Mouse (Mus musculus) MEL (cell line): Measurements from ENCODE around the gene Gfod1. TPM values are rescaled to one million over a fixed set of nuclear protein-coding genes. Genes with fewer than 3 reads are reported as not detected.

Experiments used
- DNase-seq: peaks from one replicate; pipeline ENCODE4 v3.0.0; 2011; ENCODE audit warnings: low read depth, low spot score
- H3K27ac ChIP-seq: 2 replicates; pipeline ENCODE4 v1.5.1; 2012; ENCODE audit warnings: low read depth, mild to moderate bottlenecking, control low read depth, low read length, moderate library complexity; ENCODE audit not compliant: control insufficient read depth
- H3K27me3 ChIP-seq, 2 experiments: fragments of 150-350 bp in 1 of 2; sonication (generic) in 1 of 2; 2 replicates each; pipeline ENCODE4 v1.6.1; 2012; ENCODE audit warnings: low read length in 2 of 2, mild to moderate bottlenecking in 2 of 2, improper control_type of control experiment in 1 of 2, moderate library complexity in 1 of 2; ENCODE audit not compliant: insufficient read depth in 2 of 2, control insufficient read depth in 1 of 2
- H3K36me3 ChIP-seq, 2 experiments: 2 replicates each; pipeline ENCODE4 v1.6.1; 2012 to 2014; ENCODE audit warnings: low read length in 2 of 2, improper control_type of control experiment in 1 of 2, inconsistent platforms in 1 of 2, mild to moderate bottlenecking in 1 of 2; ENCODE audit not compliant: insufficient read depth in 2 of 2, control insufficient read depth in 1 of 2
- H3K4me1 ChIP-seq, 2 experiments: fragments of 150-350 bp in 1 of 2; sonication (generic) in 1 of 2; 2 replicates each; pipeline ENCODE4 v1.6.1; 2012; ENCODE audit warnings: low read length in 2 of 2, improper control_type of control experiment in 1 of 2, mild to moderate bottlenecking in 1 of 2; ENCODE audit not compliant: insufficient read depth in 2 of 2, control insufficient read depth in 1 of 2
- H3K4me3 ChIP-seq, 2 experiments: fragments of 150-350 bp in 1 of 2; sonication (generic) in 1 of 2; 2 replicates each; pipeline ENCODE4 v1.5.1; 2012; ENCODE audit warnings: low read depth in 2 of 2, low read length in 2 of 2, mild to moderate bottlenecking in 2 of 2, moderate library complexity in 2 of 2, control low read depth in 1 of 2, improper control_type of control experiment in 1 of 2; ENCODE audit not compliant: control insufficient read depth in 1 of 2, insufficient read depth in 1 of 2
- H3K79me2 ChIP-seq: 2 replicates; pipeline ENCODE4 v1.6.1; 2012; ENCODE audit warnings: mild to moderate bottlenecking, low read length, moderate library complexity; ENCODE audit not compliant: control insufficient read depth, poor library complexity, insufficient read depth
- H3K9ac ChIP-seq: 2 replicates; pipeline ENCODE4 v1.6.1; 2012; ENCODE audit warnings: low read depth, mild to moderate bottlenecking, control low read depth, low read length, moderate library complexity; ENCODE audit not compliant: control insufficient read depth, poor library complexity, severe bottlenecking
- H3K9me3 ChIP-seq: fragments of 150-350 bp; sonication (generic); replicated peaks from 2 replicates; pipeline ENCODE4 v1.6.1; 2012; ENCODE audit warnings: mild to moderate bottlenecking, low read length, improper control_type of control experiment, moderate library complexity; ENCODE audit not compliant: insufficient read depth
- BHLHE40 ChIP-seq: IDR thresholded peaks from 2 replicates; pipeline ENCODE4 v1.6.1; 2012; ENCODE audit warnings: low read depth, mild to moderate bottlenecking, inconsistent platforms, low read length, improper control_type of control experiment, borderline replicate concordance
- CHD2 ChIP-seq: IDR thresholded peaks from 2 replicates; pipeline ENCODE4 v1.6.1; 2011; ENCODE audit warnings: low read length, improper control_type of control experiment
- CTCF ChIP-seq, 3 experiments: IDR thresholded peaks in 2 of 3; conservative IDR thresholded peaks in 1 of 3; 2 replicates each; pipeline ENCODE4 v1.5.1; 2011 to 2012; ENCODE audit warnings: low read length in 3 of 3, low read depth in 2 of 3, mild to moderate bottlenecking in 2 of 3, improper control_type of control experiment in 1 of 3, inconsistent platforms in 1 of 3, mixed read lengths in 1 of 3, moderate library complexity in 1 of 3; ENCODE audit not compliant: control insufficient read depth in 1 of 3, insufficient read depth in 1 of 3, poor library complexity in 1 of 3, severe bottlenecking in 1 of 3
- E2F4 ChIP-seq: IDR thresholded peaks from 2 replicates; pipeline ENCODE4 v1.6.1; 2011; ENCODE audit warnings: low read depth, low read length, improper control_type of control experiment, borderline replicate concordance
- ELF1 ChIP-seq: IDR thresholded peaks from 2 replicates; pipeline ENCODE4 v1.6.1; 2014; ENCODE audit warnings: low read depth, mild to moderate bottlenecking, inconsistent platforms, low read length, improper control_type of control experiment, moderate library complexity
- EP300 ChIP-seq, 2 experiments: IDR thresholded peaks; 2 replicates each; pipeline ENCODE4 v1.6.1; 2011; ENCODE audit warnings: improper control_type of control experiment in 2 of 2, low read length in 2 of 2, low read depth in 1 of 2, mild to moderate bottlenecking in 1 of 2
- ETS1 ChIP-seq: IDR thresholded peaks from 2 replicates; pipeline ENCODE4 v1.6.1; 2012; ENCODE audit warnings: low read depth, mild to moderate bottlenecking, inconsistent platforms, low read length, improper control_type of control experiment, moderate library complexity
- GATA1 ChIP-seq: IDR thresholded peaks from 2 replicates; pipeline ENCODE4 v1.6.1; 2011; ENCODE audit warnings: low read depth, low read length, improper control_type of control experiment
- HCFC1 ChIP-seq: IDR thresholded peaks from 2 replicates; pipeline ENCODE4 v1.6.1; 2012; ENCODE audit warnings: low read depth, mild to moderate bottlenecking, inconsistent platforms, low read length, improper control_type of control experiment, moderate library complexity
- JUND ChIP-seq: IDR thresholded peaks from 2 replicates; pipeline ENCODE4 v1.6.1; 2011; ENCODE audit warnings: low read depth, mild to moderate bottlenecking, improper control_type of control experiment, low read length
- KAT2A ChIP-seq: conservative IDR thresholded peaks from 2 replicates; pipeline ENCODE4 v1.6.1; 2012; ENCODE audit warnings: low read depth, low read length, improper control_type of control experiment, inconsistent platforms
- MAZ ChIP-seq: IDR thresholded peaks from 2 replicates; pipeline ENCODE4 v1.6.1; 2012; ENCODE audit warnings: low read depth, mild to moderate bottlenecking, inconsistent platforms, low read length, improper control_type of control experiment
- MEF2A ChIP-seq: IDR thresholded peaks from 2 replicates; pipeline ENCODE4 v1.6.1; 2014; ENCODE audit warnings: low read depth, mild to moderate bottlenecking, inconsistent platforms, low read length, improper control_type of control experiment; ENCODE audit not compliant: poor library complexity, insufficient replicate concordance, severe bottlenecking; ENCODE audit errors: extremely low read depth
- MXI1 ChIP-seq: IDR thresholded peaks from 2 replicates; pipeline ENCODE4 v1.6.1; 2011; ENCODE audit warnings: mild to moderate bottlenecking, low read depth, low read length, improper control_type of control experiment
- MYB ChIP-seq: IDR thresholded peaks from 2 replicates; pipeline ENCODE4 v1.6.1; 2011; ENCODE audit warnings: mild to moderate bottlenecking, low read depth, low read length, improper control_type of control experiment
- NRF1 ChIP-seq: IDR thresholded peaks from 2 replicates; pipeline ENCODE4 v1.6.1; 2014; ENCODE audit warnings: low read depth, mild to moderate bottlenecking, inconsistent platforms, low read length, improper control_type of control experiment, moderate library complexity; ENCODE audit not compliant: poor library complexity, insufficient read depth, severe bottlenecking
- POLR2A ChIP-seq, 2 experiments: IDR thresholded peaks; 2 replicates each; pipeline ENCODE4 v1.6.1; 2011 to 2012; ENCODE audit warnings: low read length in 2 of 2, mild to moderate bottlenecking in 2 of 2, control low read depth in 1 of 2, improper control_type of control experiment in 1 of 2, low read depth in 1 of 2, moderate library complexity in 1 of 2; ENCODE audit not compliant: control insufficient read depth in 1 of 2, insufficient read depth in 1 of 2, poor library complexity in 1 of 2
- POLR2AphosphoS2 ChIP-seq: IDR thresholded peaks from 2 replicates; pipeline ENCODE4 v1.6.1; 2011; ENCODE audit warnings: low read length, improper control_type of control experiment
- POLR2AphosphoS5 ChIP-seq: IDR thresholded peaks from 2 replicates; pipeline ENCODE4 v1.6.1; 2012; ENCODE audit warnings: low read depth, borderline replicate concordance, mild to moderate bottlenecking, inconsistent platforms, low read length, moderate library complexity, mixed read lengths
- RAD21 ChIP-seq: IDR thresholded peaks from 2 replicates; pipeline ENCODE4 v1.6.1; 2011; ENCODE audit warnings: mild to moderate bottlenecking, low read depth, low read length, improper control_type of control experiment
- SIN3A ChIP-seq: IDR thresholded peaks from 2 replicates; pipeline ENCODE4 v1.6.1; 2012; ENCODE audit warnings: low read length, improper control_type of control experiment, inconsistent platforms
- SMC3 ChIP-seq: IDR thresholded peaks from 2 replicates; pipeline ENCODE4 v1.6.1; 2011; ENCODE audit warnings: low read depth, low read length, improper control_type of control experiment
- TAL1 ChIP-seq: IDR thresholded peaks from 2 replicates; pipeline ENCODE4 v1.6.1; 2012; ENCODE audit warnings: mild to moderate bottlenecking, inconsistent platforms, low read length, moderate library complexity, mixed read lengths
- TBP ChIP-seq: IDR thresholded peaks from 2 replicates; pipeline ENCODE4 v1.8.0; 2011; ENCODE audit warnings: low read depth, low read length, improper control_type of control experiment
- TCF12 ChIP-seq: IDR thresholded peaks from 2 replicates; pipeline ENCODE4 v1.6.1; 2014; ENCODE audit warnings: low read depth, mild to moderate bottlenecking, inconsistent platforms, low read length, improper control_type of control experiment, moderate library complexity
- UBTF ChIP-seq: IDR thresholded peaks from 2 replicates; pipeline ENCODE4 v1.6.1; 2012; ENCODE audit warnings: low read depth, mild to moderate bottlenecking, inconsistent platforms, low read length, improper control_type of control experiment, moderate library complexity, borderline replicate concordance; ENCODE audit not compliant: insufficient read depth
- USF1 ChIP-seq: IDR thresholded peaks from 2 replicates; pipeline ENCODE4 v1.6.1; 2014; ENCODE audit warnings: low read depth, mild to moderate bottlenecking, inconsistent platforms, low read length, improper control_type of control experiment, moderate library complexity
- USF2 ChIP-seq, 2 experiments: IDR thresholded peaks; 2 replicates each; pipeline ENCODE4 v1.6.1; 2011 to 2012; ENCODE audit warnings: improper control_type of control experiment in 2 of 2, low read length in 2 of 2, borderline replicate concordance in 1 of 2, inconsistent platforms in 1 of 2, low read depth in 1 of 2, mild to moderate bottlenecking in 1 of 2; ENCODE audit not compliant: insufficient read depth in 1 of 2
- ZC3H11A ChIP-seq: IDR thresholded peaks from 2 replicates; pipeline ENCODE4 v1.6.1; 2012; ENCODE audit warnings: low read depth, mild to moderate bottlenecking, inconsistent platforms, low read length, improper control_type of control experiment
- ZNF384 ChIP-seq: IDR thresholded peaks from 2 replicates; pipeline ENCODE4 v1.6.1; 2012; ENCODE audit warnings: low read depth, mild to moderate bottlenecking, inconsistent platforms, low read length, improper control_type of control experiment
- polyA plus RNA-seq, 2 experiments: library from polyadenylated mRNA; stranded (reverse) in 1 of 2; unstranded in 1 of 2; fragments of >175 nt in 1 of 2; fragments of >200 nt in 1 of 2; gene quantifications; 2 replicates each; pipeline versions ENCODE4 v1.2.1 to v1.2.4; 2012; ENCODE audit warnings: low replicate concordance in 2 of 2, low read depth in 1 of 2; ENCODE audit not compliant: insufficient read length in 2 of 2, insufficient read depth in 1 of 2, missing spikeins in 1 of 2
- total RNA-seq: library from RNA; depleted of rRNA; stranded (reverse); fragments of 300-350 nt; gene quantifications from 2 replicates; pipeline ENCODE4 v1.2.3, GENCODE M21; 2012

Gfod1 gene
- total and polyA plus RNA-seq, 3 experiments = 0.27 to 0.93 TPM; not detected in 1

GRCm38 (mm10) chr13:43197187-43197586 is 106.8 kb downstream of the Gfod1 start:
- Histone ChIP-seq H3K27ac (no peak overlapping the region), H3K36me3 (peaks cover 0 to 19% of the 10 kb centered on the region in 2 experiments; a peak in 2 of 4 replicates), H3K9ac (no peak overlapping the region), H3K4me3 (no peak overlapping the region), H3K4me1 (peaks cover 6 to 29% of the 10 kb centered on the region in 2 experiments; a peak in 3 of 4 replicates), H3K27me3 (no peaks in the 10 kb centered on the region), H3K9me3 (no peaks in the 10 kb centered on the region), H3K79me2 (no peaks in the 10 kb centered on the region)
- peak; percentile 50 for DNase-seq
- TF ChIP-seq CHD2 (no peak), MYB (no peak), CTCF (IDR thresholded peaks at IDR 0.05 in 2 of 3, conservative IDR thresholded peaks at IDR 0.05 in 1 of 3; ENCODE audit: control insufficient read depth in 1 of 3, insufficient read depth in 1 of 3, low read depth in 2 of 3, low read length in 3 of 3, poor library complexity in 1 of 3, severe bottlenecking in 1 of 3) (peak; percentile 54 to 60 (median 59)), RAD21 (no peak; the same call in 1 of the 2 replicates), USF2 (IDR thresholded peaks at IDR 0.05; ENCODE audit: borderline replicate concordance in 1 of 2, insufficient read depth in 1 of 2, low read depth in 1 of 2, low read length in 2 of 2) (no peak)

- DNase-seq = peak; percentile 79
- H3K4me3 ChIP-seq = no peak overlapping the region
- H3K79me2 ChIP-seq = no peaks in the 10 kb centered on the region
- H3K27me3 ChIP-seq = no peaks in the 10 kb centered on the region
- H3K9me3 ChIP-seq = no peaks in the 10 kb centered on the region
- H3K36me3 ChIP-seq = peaks cover 0 to 26% of the 10 kb centered on the region in 2 experiments; a peak in 2 of 4 replicates
- peaks cover 9 to 36% of the 10 kb centered on the region in 2 experiments for H3K4me1 ChIP-seq
- no peak overlapping the region for H3K27ac ChIP-seq
- H3K9ac ChIP-seq = no peak overlapping the region
- TF ChIP-seq TCF12 (peak; percentile 45; the same call in 1 of the 2 replicates), ZNF384 (no peak), POLR2A (IDR thresholded peaks at IDR 0.05; ENCODE audit: control insufficient read depth in 1 of 2, insufficient read depth in 1 of 2, low read depth in 1 of 2, low read length in 2 of 2, poor library complexity in 1 of 2) (no peak), POLR2AphosphoS5 (no peak), GATA1 (peak; percentile 65; the same call in 1 of the 2 replicates), UBTF (no peak), MEF2A (no peak), E2F4 (no peak), CTCF (IDR thresholded peaks at IDR 0.05 in 2 of 3, conservative IDR thresholded peaks at IDR 0.05 in 1 of 3; ENCODE audit: control insufficient read depth in 1 of 3, insufficient read depth in 1 of 3, low read depth in 2 of 3, low read length in 3 of 3, poor library complexity in 1 of 3, severe bottlenecking in 1 of 3) (peak in 1 of 3 experiments; percentile 14; a peak in 1 of 6 replicates), HCFC1 (no peak), MYB (no peak), USF1 (no peak), TAL1 (peak; percentile 61), TBP (no peak), ZC3H11A (no peak), JUND (no peak), POLR2AphosphoS2 (no peak), KAT2A (no peak), MXI1 (no peak), SMC3 (no peak), ETS1 (peak; percentile 68; the same call in 1 of the 2 replicates), MAZ (no peak), ELF1 (no peak), NRF1 (no peak), EP300 (IDR thresholded peaks at IDR 0.05; ENCODE audit: low read depth in 1 of 2, low read length in 2 of 2) (peak; percentile 15 to 45; a peak in 3 of 4 replicates), BHLHE40 (no peak), SIN3A (peak; percentile 24; the same call in 1 of the 2 replicates), RAD21 (no peak; the same call in 1 of the 2 replicates)
Measured at GRCm38 (mm10) chr13:43196000-43196399, 108.0 kb downstream of the Gfod1 start.
